Mouse (Mus musculus) lung, postnatal 10 days (tissue): ENCODE data around the gene Bean1.
"Not testable (repeated sequence)": the region's sequence is repeated elsewhere in the genome, so short reads cannot be mapped to it uniquely, and the experiment has no call there.

Experiments used
- DNase-seq: peaks from one replicate; pipeline ENCODE4 v3.0.0; 2021

Gene Bean1

DNA sequence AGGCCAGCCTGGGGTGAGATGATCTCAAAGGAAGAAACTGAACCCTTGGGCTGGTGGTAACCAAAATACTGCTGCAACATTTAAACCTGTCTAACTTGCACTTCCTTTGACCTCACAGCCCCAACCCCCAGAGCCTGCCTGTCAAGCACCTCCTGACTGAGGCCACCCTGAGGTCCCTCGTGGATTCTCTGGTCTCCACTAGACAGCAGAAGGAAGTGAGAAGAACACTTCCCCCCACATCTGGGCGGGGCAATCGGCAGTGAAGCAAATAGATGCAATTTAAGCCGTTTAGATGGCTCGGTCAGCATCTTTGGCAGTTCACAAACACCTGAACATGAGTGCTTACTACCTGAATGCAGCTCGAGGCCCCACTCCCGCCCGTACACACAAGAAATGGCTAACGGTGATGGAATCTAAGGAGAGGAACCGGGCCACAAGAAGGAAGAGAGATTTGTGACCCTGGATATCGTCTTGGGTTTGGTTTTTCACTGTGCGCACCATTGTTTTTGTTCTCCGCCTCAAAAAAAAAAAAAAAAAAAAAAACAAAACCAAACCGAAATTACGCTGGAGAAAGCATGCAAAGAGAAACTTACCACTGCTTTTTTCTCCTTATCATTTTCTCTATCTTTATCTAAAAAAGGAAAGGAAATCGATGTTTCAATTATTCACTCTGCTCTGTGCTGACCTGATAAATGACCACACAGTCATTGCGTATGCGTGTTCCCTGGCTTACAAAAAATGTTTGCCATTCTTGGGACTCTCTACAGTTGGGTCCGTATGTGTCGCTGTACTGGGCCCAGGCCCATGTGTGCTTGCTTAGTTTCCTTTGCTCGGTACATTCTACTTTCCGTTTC lies 77.0 kb downstream of the Bean1 start:
- peak; percentile 64 for DNase-seq

DNA sequence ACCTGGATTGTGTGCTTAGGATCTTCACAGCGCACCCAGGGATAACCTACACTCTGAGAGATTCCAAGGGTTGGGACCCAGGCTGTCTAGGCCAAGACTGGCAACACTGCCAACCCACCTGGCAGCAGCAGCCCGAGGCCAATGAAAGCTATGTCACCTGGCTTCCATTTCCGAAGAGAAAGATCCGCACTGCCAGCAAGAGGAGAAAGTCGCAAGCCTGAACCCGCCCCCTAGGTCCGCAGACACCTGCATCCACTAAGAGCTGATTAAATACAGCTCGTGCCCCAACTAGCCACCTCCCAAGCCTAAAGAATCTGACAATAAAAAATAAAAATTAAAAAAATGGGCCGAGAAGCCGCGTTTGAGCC lies 77.7 kb downstream of the Bean1 start:
- DNase-seq, result peak; percentile 7

DNA sequence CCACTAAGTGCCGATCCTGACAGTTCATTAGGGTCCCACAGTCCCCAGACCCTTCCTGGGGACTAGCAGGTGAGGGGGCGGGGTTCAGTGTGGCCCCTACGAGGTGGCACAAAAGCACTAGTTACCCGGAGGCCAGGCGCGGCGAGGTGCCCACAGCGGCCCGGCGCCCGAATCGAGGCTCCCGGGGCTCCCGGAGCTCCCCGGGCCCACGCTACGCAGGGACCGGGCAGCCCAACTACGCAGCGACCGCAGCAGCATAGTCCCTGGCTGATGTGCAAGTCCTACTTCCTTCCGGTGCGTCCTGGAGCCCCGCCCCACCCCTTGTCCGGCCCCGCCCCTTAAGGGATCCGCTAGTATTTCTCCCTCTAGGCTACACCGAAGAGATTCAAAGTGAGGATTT lies 78.0 kb downstream of the Bean1 start, which contains the start of gene Tk2:
Tk2 (minus strand) TSS at position 283 of the 400 bp plus-strand sequence.
- peak; percentile 81 for DNase-seq

DNA sequence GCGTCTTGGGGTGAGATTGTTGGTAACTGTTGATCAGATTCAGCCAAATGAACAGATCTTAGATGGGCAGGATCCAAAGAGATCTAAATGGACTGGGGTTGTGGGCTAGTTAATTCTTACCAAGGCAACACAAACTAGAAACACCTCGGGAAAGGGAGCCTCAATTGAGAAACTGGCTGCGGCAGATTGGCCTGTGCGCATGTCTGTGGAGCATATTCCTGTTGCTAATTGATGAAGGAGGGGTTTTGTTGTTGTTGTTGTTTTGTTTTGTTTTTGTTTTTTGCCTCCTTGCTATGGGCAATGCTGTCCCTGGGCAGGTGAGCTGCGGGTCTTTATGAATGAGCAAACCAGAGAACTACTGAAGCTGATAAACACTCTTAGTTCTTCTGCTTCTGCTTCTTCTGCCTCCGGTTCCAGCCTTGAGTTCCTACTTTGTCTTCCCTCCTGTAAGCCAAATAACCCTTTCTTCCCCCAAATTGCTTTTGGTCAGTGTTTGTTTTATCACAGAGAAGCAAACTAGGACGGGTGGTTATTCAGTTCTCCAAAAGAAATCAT lies 79.3 kb downstream of the Bean1 start:
- no peak for DNase-seq

DNA sequence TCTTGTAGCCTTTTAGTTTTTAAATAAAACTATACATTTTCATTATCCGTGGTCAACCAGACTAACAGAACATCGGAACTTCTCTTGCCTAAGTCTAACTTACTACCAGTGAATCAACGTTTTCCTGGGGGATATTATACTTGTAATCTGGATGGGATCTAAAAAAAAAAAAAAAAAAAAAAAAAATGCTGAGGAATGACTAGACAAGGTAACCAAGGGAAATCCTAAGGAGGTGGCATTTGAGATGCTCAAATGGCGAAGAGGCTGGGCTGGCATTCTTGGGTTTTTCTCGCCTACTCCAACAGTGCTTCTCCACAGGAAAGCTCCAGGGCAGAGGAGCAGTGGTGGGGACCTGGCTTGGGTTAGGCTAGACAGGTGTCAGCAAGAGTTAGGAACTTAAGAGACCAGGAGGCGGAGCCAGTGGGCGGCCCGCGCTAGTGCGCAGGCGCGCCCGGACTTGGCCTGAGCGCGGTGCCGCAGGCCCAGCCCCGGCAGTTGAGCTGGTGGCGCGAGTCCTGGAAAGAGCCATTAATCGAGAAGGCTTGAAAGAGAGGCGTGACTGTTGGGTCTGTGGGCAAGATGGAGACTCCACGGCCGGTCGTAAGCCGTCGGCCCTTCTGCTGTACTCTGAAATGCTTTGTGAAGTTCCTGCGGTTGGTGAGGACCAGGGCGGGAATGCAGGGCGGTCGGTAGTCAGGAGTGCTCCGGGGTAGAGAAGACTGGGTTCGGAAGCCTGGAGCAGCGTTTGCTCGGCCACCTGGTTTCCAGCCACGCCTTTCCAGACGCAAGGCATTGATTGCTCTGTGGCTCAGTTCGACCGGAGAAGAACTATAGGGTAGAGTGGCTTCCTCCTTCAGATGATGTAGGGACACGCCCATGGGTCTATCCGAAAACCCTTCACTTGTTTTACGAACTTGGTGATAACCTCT lies 80.5 kb downstream of the Bean1 start, which contains the start of gene Cklf:
Cklf (plus strand) TSS at position 423 of the 929 bp plus-strand sequence.
- DNase-seq, result peak; percentile 91

DNA sequence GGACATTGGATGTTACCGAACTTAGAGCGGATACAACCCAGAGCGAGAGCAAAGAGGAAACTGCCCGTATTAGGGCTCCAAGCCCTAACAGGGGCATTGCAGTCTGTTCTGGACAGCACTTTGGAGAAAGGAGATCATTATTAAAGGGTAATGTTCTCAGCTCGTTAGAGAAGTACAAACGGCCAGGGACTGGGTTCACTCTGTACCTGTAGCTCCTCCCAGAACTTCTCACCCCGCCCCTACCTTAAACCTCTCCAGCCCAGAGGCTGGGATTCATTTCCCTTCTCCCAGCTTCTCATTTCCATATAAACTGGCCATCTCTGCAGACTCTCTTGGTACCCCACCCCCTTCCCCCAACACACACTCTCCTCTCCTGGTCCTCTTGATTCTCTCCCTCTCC lies 81.2 kb downstream of the Bean1 start:
- peak; percentile 29 for DNase-seq

DNA sequence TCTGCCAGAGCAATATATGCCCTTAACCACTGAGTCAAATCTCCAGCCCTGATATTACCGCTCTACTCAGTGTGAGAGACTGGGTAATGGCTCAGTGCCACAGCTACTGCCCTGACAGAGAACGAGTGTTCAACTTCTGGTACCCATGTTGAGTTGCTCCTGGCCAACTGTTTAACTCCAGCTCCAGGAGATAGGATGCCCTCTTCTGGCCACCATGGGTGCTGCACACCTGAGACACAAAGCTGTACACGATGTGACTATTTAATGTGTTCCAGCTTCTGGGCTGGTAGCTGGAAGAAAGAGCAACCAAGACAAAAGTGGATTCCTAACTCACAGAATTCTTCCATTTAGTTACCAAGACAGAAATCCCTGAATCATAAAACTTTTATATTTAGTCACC lies 82.8 kb downstream of the Bean1 start:
- peak; percentile 38 for DNase-seq

DNA sequence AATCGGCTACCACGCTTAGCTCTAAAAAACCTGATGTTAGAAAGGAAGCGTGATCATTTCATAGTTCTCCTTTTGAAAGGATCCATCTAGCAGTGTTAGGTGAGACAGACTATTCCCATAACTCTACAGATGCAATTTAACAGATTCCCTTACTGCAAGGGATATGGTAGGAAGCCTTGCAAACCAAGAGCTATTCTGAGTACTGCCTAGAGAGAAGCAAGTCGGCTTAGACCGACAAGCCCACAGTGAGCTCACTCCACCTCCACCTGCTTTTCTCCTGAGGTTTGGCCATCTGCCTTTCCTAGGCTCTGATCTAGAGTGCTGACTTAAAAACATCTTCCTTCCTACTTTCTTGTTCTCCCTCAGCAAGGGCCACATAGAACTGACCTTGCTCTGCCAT lies 91.6 kb downstream of the Bean1 start:
- DNase-seq, result not testable (repeated sequence)

DNA sequence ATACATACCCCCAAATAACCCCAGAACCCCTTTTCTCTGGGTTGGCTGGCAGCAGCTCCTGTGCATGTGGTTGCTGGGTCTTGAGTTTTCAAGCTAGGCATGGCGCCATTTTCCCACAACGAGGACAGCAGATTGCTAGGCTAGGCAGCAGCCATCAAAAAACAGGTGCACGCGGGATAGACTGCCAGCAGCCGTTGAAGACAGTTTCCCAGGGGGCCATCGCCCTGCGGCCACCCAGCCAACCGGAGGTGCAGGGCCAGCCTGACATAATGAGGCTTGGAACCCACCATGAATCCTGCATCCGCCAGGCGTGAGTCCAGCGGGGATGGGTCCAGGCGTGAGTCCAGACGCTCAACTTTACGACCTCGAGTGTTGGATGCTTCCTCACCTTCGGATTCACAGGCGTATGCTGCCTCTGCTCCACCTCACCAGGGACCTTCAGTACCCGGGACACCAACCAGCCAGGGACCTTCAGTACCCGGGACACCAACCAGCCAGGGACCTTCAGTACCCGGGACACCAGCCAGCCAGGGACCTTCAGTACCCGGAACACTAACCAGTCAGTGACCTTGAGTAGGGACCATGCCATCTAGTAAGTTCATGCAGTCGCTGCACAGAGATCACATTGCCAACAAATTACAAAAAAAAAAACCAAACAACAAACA lies 94.2 kb downstream of the Bean1 start:
- not testable (repeated sequence) for DNase-seq

DNA sequence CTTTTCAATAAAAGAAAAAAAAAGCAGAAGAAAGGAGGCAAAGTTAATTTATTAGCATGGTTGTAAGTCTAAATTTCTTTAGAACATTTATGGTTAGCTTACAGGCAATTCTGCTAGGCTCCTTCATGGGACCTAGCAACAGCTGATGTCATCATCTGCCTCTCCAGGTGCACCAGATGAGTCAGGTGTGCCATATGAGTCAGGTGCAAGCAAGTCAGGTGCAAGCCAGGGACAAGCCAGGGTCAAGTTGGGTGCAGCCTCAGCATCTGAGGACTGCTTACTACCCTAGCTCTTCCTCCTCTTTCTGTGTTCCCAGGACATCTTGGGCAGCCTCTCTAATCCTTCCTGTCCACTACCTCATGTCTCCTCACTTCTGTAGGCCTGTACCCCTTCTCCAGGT lies 98.1 kb downstream of the Bean1 start:
- no peak for DNase-seq
